Comparison of ENCODE assay signal across 8 mouse cellular contexts in the genomic region with DNA sequence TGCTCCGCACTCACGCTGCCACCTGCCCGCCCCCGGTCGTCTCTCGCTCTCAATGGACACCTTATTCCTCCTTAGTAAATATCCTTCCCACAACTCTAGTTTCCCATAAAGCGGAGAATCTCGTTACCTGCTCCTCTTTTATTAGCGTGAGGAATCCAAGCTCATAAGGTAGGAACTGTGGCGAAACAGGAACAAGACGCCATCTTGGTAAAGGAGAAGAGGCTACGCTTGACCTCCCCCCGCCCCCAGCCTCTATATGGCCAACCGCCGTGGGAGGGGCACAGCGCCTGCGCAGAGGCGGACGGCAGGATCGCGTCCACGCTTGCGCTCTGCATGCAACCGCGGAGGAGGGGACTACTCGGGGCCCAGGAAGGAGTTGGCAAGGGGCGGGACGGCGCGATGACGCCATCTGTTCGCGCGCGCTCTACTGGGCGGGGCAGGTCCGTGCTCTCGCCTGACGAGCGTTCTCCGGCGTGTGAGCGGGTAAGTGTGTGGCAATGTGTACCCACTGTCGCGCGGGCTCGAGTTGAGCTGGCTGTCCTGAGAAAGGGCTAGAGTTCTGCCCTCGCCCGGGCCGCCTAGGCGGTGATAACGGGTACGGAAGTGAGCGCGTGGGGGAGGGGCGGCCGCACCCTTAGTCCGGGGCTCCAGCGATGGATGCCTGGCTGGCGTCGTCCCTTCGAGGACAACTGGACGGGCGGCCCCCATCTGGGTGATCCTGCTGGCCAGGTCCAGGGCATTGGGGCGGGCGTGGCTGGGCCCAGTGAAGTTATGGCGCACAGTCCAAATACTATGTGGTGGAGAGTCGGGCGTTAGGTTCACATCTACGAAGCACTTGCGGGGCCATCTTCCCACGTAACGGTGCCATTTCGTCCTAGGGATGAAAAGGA. TPM values are rescaled to one million over a fixed set of nuclear protein-coding genes. Genes with fewer than 3 reads are reported as not detected.
DNase-seq lines count a peak whose midpoint lies in the region; ATAC-seq and TF ChIP-seq lines count a peak whose summit lies in the region.

A gene (minus strand): TSS at position 230 of the 890 bp plus-strand sequence.

- H3K9me3 ChIP-seq in CH12.LX (replicated peaks; ENCODE audit: low read length) = no peaks in the 10 kb centered on the region
- H3K9me3 ChIP-seq in forebrain, embryonic 11.5 days (ENCODE audit: control insufficient read depth, low read length) = no peaks in the 10 kb centered on the region
- H3K9me3 ChIP-seq in heart, embryonic 16.5 days (replicated peaks; ENCODE audit: control insufficient read depth, low read length) = no peaks in the 10 kb centered on the region
- H3K9me3 ChIP-seq in liver, embryonic 15.5 days (replicated peaks) = no peaks in the 10 kb centered on the region
- no peaks in the 10 kb centered on the region for H3K9me3 ChIP-seq in neural tube, embryonic 12.5 days

- H3K79me2 ChIP-seq in CH12.LX (replicated peaks; ENCODE audit: control insufficient read depth, extremely low read depth, insufficient read depth, poor library complexity, severe bottlenecking) = peaks cover 56% of the 10 kb centered on the region

- TF ChIP-seq POLR2A in CH12.LX (IDR thresholded peaks at IDR 0.05; ENCODE audit: low read depth, low read length) = peak; percentile 82

- in situ Hi-C loops in CH12.LX (cut with MboI; ENCODE audit: low pct_ligation_motif_present, low pct_unique_long_range_greater_than_20kb, low sequenced_read_pairs) = no loop called here

- TF ChIP-seq CTCF in CH12.LX (conservative IDR thresholded peaks at IDR 0.05 in 1 of 2, IDR thresholded peaks at IDR 0.05 in 1 of 2; ENCODE audit: low read depth in 2 of 2, low read length in 2 of 2) = no peak

- no peaks in the 10 kb centered on the region for H3K27me3 ChIP-seq in CH12.LX (replicated peaks)
- H3K27me3 ChIP-seq in forebrain, embryonic 11.5 days (ENCODE audit: control insufficient read depth, insufficient read depth, low read length) = no peaks in the 10 kb centered on the region
- no peaks in the 10 kb centered on the region for H3K27me3 ChIP-seq in heart, embryonic 16.5 days (ENCODE audit: control insufficient read depth, insufficient read depth, low read length)
- H3K27me3 ChIP-seq in liver, embryonic 15.5 days = no peaks in the 10 kb centered on the region
- no peaks in the 10 kb centered on the region for H3K27me3 ChIP-seq in neural tube, embryonic 12.5 days (replicated peaks)

- H3K9ac ChIP-seq in CH12.LX (ENCODE audit: insufficient read depth, low read depth) = peak within 1 kb of the TSS; percentile 99
- peak within 1 kb of the TSS; percentile 83 for H3K9ac ChIP-seq in forebrain, embryonic 11.5 days (ENCODE audit: low read length)
- H3K9ac ChIP-seq in heart, embryonic 16.5 days (ENCODE audit: low read length) = peak within 1 kb of the TSS; percentile 88
- H3K9ac ChIP-seq in liver, embryonic 15.5 days = peak within 1 kb of the TSS; percentile 87
- H3K9ac ChIP-seq in neural tube, embryonic 12.5 days = peak within 1 kb of the TSS; percentile 79

- H3K36me3 ChIP-seq in CH12.LX (replicated peaks in 1 of 2; ENCODE audit: control insufficient read depth in 1 of 2, insufficient read depth in 1 of 2, low read length in 1 of 2) = peaks cover 0 to 11% of the 10 kb centered on the region in 2 experiments
- H3K36me3 ChIP-seq in forebrain, embryonic 11.5 days (ENCODE audit: control insufficient read depth, insufficient read depth, low read length) = no peaks in the 10 kb centered on the region
- H3K36me3 ChIP-seq in heart, embryonic 16.5 days (ENCODE audit: control insufficient read depth, insufficient read depth) = no peaks in the 10 kb centered on the region
- 0 out of 2 replicates have a peak, but pooled peaks cover 2% of the 10 kb centered on the region for H3K36me3 ChIP-seq in liver, embryonic 15.5 days (replicated peaks)
- H3K36me3 ChIP-seq in neural tube, embryonic 12.5 days = no peaks in the 10 kb centered on the region

- dilution Hi-C loops in CH12.LX (cut with MboI; ENCODE audit: extremely low pct_ligation_motif_present, extremely low pct_unique_long_range_greater_than_20kb, low sequenced_read_pairs) = no loop called here

- peak within 1 kb of the TSS; percentile 80 to 89 (median 84) for H3K4me3 ChIP-seq in CH12.LX (replicated peaks in 1 of 3; ENCODE audit: low read depth in 2 of 3, low read length in 2 of 3, poor library complexity in 1 of 3)
- H3K4me3 ChIP-seq in forebrain, embryonic 11.5 days (ENCODE audit: low read depth, low read length) = peak within 1 kb of the TSS; percentile 82
- H3K4me3 ChIP-seq in heart, embryonic 16.5 days (ENCODE audit: low read length) = peak within 1 kb of the TSS; percentile 97
- peak within 1 kb of the TSS; percentile 88 for H3K4me3 ChIP-seq in liver, embryonic 15.5 days (replicated peaks)
- peak within 1 kb of the TSS; percentile 87 for H3K4me3 ChIP-seq in neural tube, embryonic 12.5 days

- no peak for TF ChIP-seq EP300 in CH12.LX (IDR thresholded peaks at IDR 0.05; ENCODE audit: low read length)

- H3K4me1 ChIP-seq in CH12.LX (ENCODE audit: control insufficient read depth in 1 of 2, insufficient read depth in 2 of 2) = peaks cover 0 to 43% of the 10 kb centered on the region in 2 experiments; a peak in 2 of 4 replicates
- H3K4me1 ChIP-seq in forebrain, embryonic 11.5 days (replicated peaks; ENCODE audit: control insufficient read depth, insufficient read depth, low read length) = peaks cover 3% of the 10 kb centered on the region
- H3K4me1 ChIP-seq in heart, embryonic 16.5 days (ENCODE audit: control insufficient read depth, insufficient read depth, low read length) = peaks cover 13% of the 10 kb centered on the region
- peaks cover 42% of the 10 kb centered on the region for H3K4me1 ChIP-seq in liver, embryonic 15.5 days (replicated peaks)
- H3K4me1 ChIP-seq in neural tube, embryonic 12.5 days = peaks cover 8% of the 10 kb centered on the region

- DNase-seq in CH12.LX (ENCODE audit: extremely low read depth) = peak; percentile 98
- DNase-seq in c-Kit-positive CD71-positive TER-119-negative erythroid progenitor cells, embryonic 14.5 days (ENCODE audit: low read depth) = peak; percentile 95
- DNase-seq in forebrain, embryonic 11.5 days (ENCODE audit: low spot score) = peak; percentile 100
- peak; percentile 99 for DNase-seq in kidney, postnatal 36 days
- DNase-seq in telencephalon, adult 2 months (ENCODE audit: low read depth, low spot score) = peak; percentile 98

- H3K4me2 ChIP-seq in CH12.LX (ENCODE audit: insufficient read depth, low read depth, poor library complexity, severe bottlenecking) = peak within 1 kb of the TSS; percentile 86
- H3K4me2 ChIP-seq in forebrain, embryonic 11.5 days (ENCODE audit: low read depth, low read length, severe bottlenecking) = peak within 1 kb of the TSS; percentile 72
- peak within 1 kb of the TSS; percentile 70 for H3K4me2 ChIP-seq in heart, embryonic 16.5 days (ENCODE audit: low read depth, low read length)
- peak within 1 kb of the TSS; percentile 82 for H3K4me2 ChIP-seq in liver, embryonic 15.5 days
- peak within 1 kb of the TSS; percentile 82 for H3K4me2 ChIP-seq in neural tube, embryonic 12.5 days (replicated peaks)

- ATAC-seq in forebrain, embryonic 11.5 days (replicated peaks; ENCODE audit: low FRiP score) = peak; percentile 94
- ATAC-seq in heart, embryonic 16.5 days (replicated peaks; ENCODE audit: extremely low read depth, insufficient read depth, low FRiP score) = peak; percentile 94
- peak; percentile 91 for ATAC-seq in liver, embryonic 15.5 days (ENCODE audit: insufficient read depth)
- ATAC-seq in neural tube, embryonic 12.5 days (ENCODE audit: low FRiP score, low read depth) = peak; percentile 96

- no peak for TF ChIP-seq RAD21 in CH12.LX (IDR thresholded peaks at IDR 0.05; ENCODE audit: low read depth, low read length)

- under 1% methylated on average over 74 of the region's 74 CpGs for WGBS in forebrain, embryonic 11.5 days
- under 1% methylated on average over 69 of the region's 74 CpGs for WGBS in heart, embryonic 16.5 days
- WGBS in liver, embryonic 15.5 days (ENCODE audit: insufficient replicate concordance) = under 1% methylated on average over 74 of the region's 74 CpGs
- WGBS in neural tube, embryonic 12.5 days = under 1% methylated on average over 74 of the region's 74 CpGs

- peak within 1 kb of the TSS; percentile 79 for H3K27ac ChIP-seq in CH12.LX (ENCODE audit: insufficient read depth, low read depth)
- peak within 1 kb of the TSS; percentile 85 for H3K27ac ChIP-seq in forebrain, embryonic 11.5 days (ENCODE audit: low read depth, low read length)
- peak within 1 kb of the TSS; percentile 98 for H3K27ac ChIP-seq in heart, embryonic 16.5 days (ENCODE audit: low read length)
- H3K27ac ChIP-seq in liver, embryonic 15.5 days (replicated peaks) = peak within 1 kb of the TSS; percentile 95
- H3K27ac ChIP-seq in neural tube, embryonic 12.5 days = peak within 1 kb of the TSS; percentile 90

TF ChIP-seq in CH12.LX, 34 proteins besides CTCF, POLR2A, EP300 and RAD21 (continues in another document):
- TF ChIP-seq HCFC1 (IDR thresholded peaks at IDR 0.05; ENCODE audit: low read depth, low read length) = peak; percentile 86
- TF ChIP-seq NRF1 (IDR thresholded peaks at IDR 0.05; ENCODE audit: low read depth, low read length) = peak; percentile 97
- no peak for TF ChIP-seq MEF2A (IDR thresholded peaks at IDR 0.05; ENCODE audit: borderline replicate concordance, low read depth, low read length)
- no peak; the same call in 1 of the 2 replicates for TF ChIP-seq IRF4 (IDR thresholded peaks at IDR 0.05; ENCODE audit: low read depth, low read length)
- no peak for TF ChIP-seq GABPA (IDR thresholded peaks at IDR 0.05; ENCODE audit: insufficient replicate concordance, low read depth, low read length)
- no peak for TF ChIP-seq PAX5 (IDR thresholded peaks at IDR 0.05; ENCODE audit: low read length)
- no peak for TF ChIP-seq E2F4 (IDR thresholded peaks at IDR 0.05; ENCODE audit: insufficient replicate concordance, low read depth, low read length)
- TF ChIP-seq JUND (conservative IDR thresholded peaks at IDR 0.05; ENCODE audit: low read depth, low read length) = no peak
- no peak; the same call in 1 of the 2 replicates for TF ChIP-seq USF2 (conservative IDR thresholded peaks at IDR 0.05; ENCODE audit: low read depth, low read length)
- TF ChIP-seq SMC3 (IDR thresholded peaks at IDR 0.05; ENCODE audit: low read depth, low read length) = no peak
- TF ChIP-seq ELF1 (IDR thresholded peaks at IDR 0.05; ENCODE audit: low read depth, low read length) = peak; percentile 90
- TF ChIP-seq MAZ (IDR thresholded peaks at IDR 0.05; ENCODE audit: low read depth, low read length) = peak; percentile 100
- peak; percentile 29; the same call in 1 of the 2 replicates for TF ChIP-seq MAX (IDR thresholded peaks at IDR 0.05; ENCODE audit: low read length)

RNA-seq across cellular contexts. Expression of the gene that starts here (rescaled TPM):
- 114 and 117 TPM in 2 replicates for total RNA-seq in CH12.LX (2012; rRNA removed)
- total RNA-seq in CH12.LX (2014; rRNA removed) = 103 and 106 TPM in 2 replicates
- polyA plus RNA-seq in CH12.LX (2012; ENCODE audit: insufficient read length, low read depth) = 178 and 179 TPM in 2 replicates
- 87.1 and 92.4 TPM in 2 replicates for polyA plus RNA-seq in forebrain, embryonic 11.5 days (2014; fragmentation: Nextera tagmentation; extraction: Ambion mirVana)
- 116 and 129 TPM in 2 replicates for polyA plus RNA-seq in heart, embryonic 16.5 days (2015; fragmentation: Nextera tagmentation; extraction: Ambion mirVana)
- 69.2 and 73.6 TPM in 2 replicates for polyA plus RNA-seq in liver, embryonic 15.5 days (2015; fragmentation: Nextera tagmentation; extraction: Ambion mirVana)
- polyA plus RNA-seq in neural tube, embryonic 12.5 days (2016; fragmentation: Nextera tagmentation; extraction: Ambion mirVana) = 89.2 and 90.6 TPM in 2 replicates

Comparison
In these comparisons a context has a peak if more than half of its experiments do, and no peak if none do; other contexts are left out.
1. Peak in every context shown above with its lines: DNase-seq, ATAC-seq, H3K4me3 ChIP-seq and H3K27ac ChIP-seq.